Mouse (Mus musculus) hindbrain, postnatal 0 days (tissue): ENCODE results near the gene Klhl42. TPM values are rescaled to one million over a fixed set of nuclear protein-coding genes. Genes with fewer than 3 reads are reported as not detected.

Source experiments
- ATAC-seq: fragments of 200-750 bp; cut with Nextera tagmentation; 2 replicates; pipeline ENCODE4 v1.8.0; 2017; ENCODE audit warnings: mild to moderate bottlenecking, moderate TSS enrichment, moderate library complexity
- DNase-seq: peaks from one replicate; pipeline ENCODE4 v3.0.0-alpha.2; 2015; ENCODE audit warnings: low spot score
- H3K27ac ChIP-seq: fragments of 300-500 bp; sonication (generic); 2 replicates; pipeline ENCODE4 v1.5.1; 2014; ENCODE audit warnings: mild to moderate bottlenecking
- H3K27me3 ChIP-seq: fragments of 300-500 bp; sonication (generic); 2 replicates; pipeline ENCODE4 v1.6.1; 2014; ENCODE audit warnings: low read length, mixed read lengths; ENCODE audit not compliant: insufficient read depth
- H3K36me3 ChIP-seq: fragments of 300-500 bp; sonication (generic); 2 replicates; pipeline ENCODE4 v1.6.1; 2014; ENCODE audit warnings: low read length, mixed read lengths; ENCODE audit not compliant: insufficient read depth
- H3K4me1 ChIP-seq: fragments of 300-500 bp; sonication (generic); 2 replicates; pipeline ENCODE4 v1.6.1; 2014; ENCODE audit warnings: antibody characterized with exemption, low read length, mixed read lengths; ENCODE audit not compliant: insufficient read depth
- H3K4me2 ChIP-seq: fragments of 300-500 bp; sonication (generic); 2 replicates; pipeline ENCODE4 v1.6.1; 2014; ENCODE audit warnings: low read depth, mild to moderate bottlenecking, low read length, moderate library complexity, mixed read lengths
- H3K4me3 ChIP-seq: fragments of 300-500 bp; sonication (generic); 2 replicates; pipeline ENCODE4 v1.5.1; 2014; ENCODE audit warnings: low read length
- H3K9ac ChIP-seq: fragments of 300-500 bp; sonication (generic); replicated peaks from 2 replicates; pipeline ENCODE4 v1.6.1; 2014; ENCODE audit warnings: mild to moderate bottlenecking, low read length, moderate library complexity, mixed read lengths
- H3K9me3 ChIP-seq: fragments of 300-500 bp; sonication (generic); 2 replicates; pipeline ENCODE4 v1.6.1; 2016; ENCODE audit warnings: low read length, mixed read lengths
- CTCF ChIP-seq: IDR thresholded peaks from 2 replicates; pipeline ENCODE4 v1.5.1; 2016; ENCODE audit warnings: antibody characterized with exemption, control low read depth, low read depth
- WGBS: fragments of 180-500 bp; shearing (Covaris S2); extraction: QIAGEN DNeasy Blood & Tissue Kit; methylation state at CpG from one replicate; pipeline ENCODE4 v1.1.7; 2014; 5-methylcytosine and 5-hydroxymethylcytosine counted together
- polyA plus RNA-seq: library from polyadenylated mRNA; unstranded; fragments of >200 nt; fragmentation: Nextera tagmentation; extraction: Ambion mirVana; gene quantifications from 2 replicates; pipeline ENCODE4 v1.2.1, GENCODE M21; 2015
- total RNA-seq: library from RNA; depleted of rRNA; stranded (reverse); fragments of >200 nt; gene quantifications from 2 replicates; pipeline ENCODE4 v1.2.3, GENCODE M21; 2014

The Klhl42 gene
- total and polyA plus RNA-seq, 2 experiments from 2014 or later, result 5.4 to 29.7 TPM

DNA sequence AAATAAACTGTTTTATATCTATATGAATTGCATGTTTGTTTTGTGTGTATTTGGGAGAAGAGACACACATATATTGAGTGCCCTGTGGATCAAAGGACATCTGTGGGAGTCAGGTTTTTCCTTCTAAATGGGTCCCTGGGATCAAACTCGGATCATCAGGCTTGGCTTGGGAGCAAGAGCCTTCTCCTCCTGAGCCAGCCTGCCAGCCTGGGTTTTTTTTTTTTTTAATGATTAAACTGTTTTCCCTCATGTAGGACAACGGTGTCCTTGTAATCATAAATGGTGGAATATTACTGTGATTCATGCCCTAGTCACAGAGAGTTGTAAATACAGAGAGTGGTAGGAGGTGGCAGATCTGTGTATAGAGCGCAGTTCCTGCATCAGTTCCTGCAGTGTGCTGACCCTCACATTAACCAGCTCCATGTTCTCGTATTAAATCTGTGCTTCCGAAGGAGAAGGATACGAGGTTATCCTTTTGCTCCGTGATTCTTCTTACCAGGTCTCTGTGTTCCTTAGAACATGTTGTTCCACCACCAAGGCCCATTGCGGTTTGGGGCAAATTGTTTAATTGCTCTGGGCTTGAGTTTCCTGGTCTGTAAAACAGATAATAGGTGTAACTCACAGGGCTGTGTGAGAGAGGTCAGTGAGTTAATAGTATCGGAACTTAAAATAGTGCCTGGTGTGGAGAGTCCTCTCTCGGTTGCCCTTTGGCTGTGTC, 26.8 kb upstream of the Klhl42 start:
- H3K9ac ChIP-seq, result no peak overlapping the region
- no peak overlapping the region for H3K27ac ChIP-seq
- no peaks in the 10 kb centered on the region for H3K4me1 ChIP-seq
- no peak for TF ChIP-seq CTCF
- H3K36me3 ChIP-seq, result peaks cover 18% of the 10 kb centered on the region
- no peak overlapping the region for H3K4me2 ChIP-seq
- ATAC-seq, result no peak
- H3K9me3 ChIP-seq, result no peaks in the 10 kb centered on the region
- H3K27me3 ChIP-seq, result no peaks in the 10 kb centered on the region
- H3K4me3 ChIP-seq, result no peak overlapping the region
- WGBS, result 94% methylated on average over 10 of the region's 10 CpGs
- no peak for DNase-seq

DNA sequence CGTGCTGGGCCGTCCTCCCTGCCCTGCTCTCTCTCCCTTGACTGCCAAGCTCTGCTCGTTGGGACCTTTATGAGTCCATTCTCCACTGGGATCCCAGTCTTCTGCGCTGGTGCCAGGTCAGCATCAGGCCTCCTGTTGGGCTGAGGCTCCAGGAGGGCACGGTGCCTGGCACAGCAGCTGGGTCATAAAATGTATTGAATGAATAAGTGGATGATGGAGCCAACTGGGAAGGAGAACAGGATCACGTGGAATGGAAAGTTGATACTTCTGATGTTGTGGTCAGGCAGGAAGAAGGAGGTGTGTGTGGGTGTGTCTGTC, 26.3 kb upstream of the Klhl42 start:
- Histone ChIP-seq H3K4me2 (no peak overlapping the region), H3K9me3 (no peaks in the 10 kb centered on the region), H3K27me3 (no peaks in the 10 kb centered on the region), H3K4me1 (no peaks in the 10 kb centered on the region), H3K9ac (no peak overlapping the region), H3K27ac (no peak overlapping the region), H3K36me3 (peaks cover 18% of the 10 kb centered on the region), H3K4me3 (no peak overlapping the region)
- TF ChIP-seq CTCF, result no peak
- ATAC-seq (no peak), DNase-seq (no peak)
- 87% methylated on average over 6 of the region's 6 CpGs for WGBS

DNA sequence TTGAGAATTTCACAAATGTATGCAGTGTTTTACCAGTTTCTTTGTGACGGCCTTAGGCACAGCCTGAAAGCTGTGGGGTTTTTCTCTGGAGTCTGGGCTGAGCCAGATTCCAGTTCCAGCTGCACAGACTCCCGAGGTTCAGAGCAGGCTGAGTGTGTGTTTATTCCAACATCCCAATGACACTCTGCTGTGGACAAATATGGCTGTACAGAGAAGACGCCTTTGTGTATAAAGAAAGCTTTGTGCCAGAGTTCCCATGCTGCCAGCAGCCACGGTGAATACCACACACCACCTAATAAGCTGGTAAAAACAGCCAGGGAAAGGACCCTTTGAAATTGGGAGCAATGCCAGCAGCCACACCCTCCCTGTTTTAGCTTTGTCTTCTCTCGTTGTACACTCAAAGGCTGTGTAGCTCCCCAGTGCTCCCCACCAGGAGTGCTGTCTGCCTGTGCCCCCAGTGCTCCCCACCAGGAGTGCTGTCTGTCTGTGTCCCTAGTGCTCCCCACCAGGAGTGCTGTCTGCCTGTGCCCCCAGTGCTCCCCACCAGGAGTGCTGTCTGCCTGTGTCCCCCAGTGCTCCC, 15.3 kb upstream of the Klhl42 start:
- Histone ChIP-seq H3K9ac (no peak overlapping the region), H3K36me3 (peaks cover 20% of the 10 kb centered on the region; the same call in 1 of the 2 replicates), H3K4me3 (no peak overlapping the region), H3K27ac (no peak overlapping the region), H3K27me3 (no peaks in the 10 kb centered on the region), H3K4me1 (no peaks in the 10 kb centered on the region), H3K9me3 (no peaks in the 10 kb centered on the region), H3K4me2 (no peak overlapping the region)
- 0 out of 2 replicates have a peak, but pooled peaks have one; percentile 3 for TF ChIP-seq CTCF
- 25% methylated on average over 5 of the region's 5 CpGs for WGBS
- DNase-seq (no peak), ATAC-seq (peak; percentile 59; the same call in 1 of the 2 replicates)

DNA sequence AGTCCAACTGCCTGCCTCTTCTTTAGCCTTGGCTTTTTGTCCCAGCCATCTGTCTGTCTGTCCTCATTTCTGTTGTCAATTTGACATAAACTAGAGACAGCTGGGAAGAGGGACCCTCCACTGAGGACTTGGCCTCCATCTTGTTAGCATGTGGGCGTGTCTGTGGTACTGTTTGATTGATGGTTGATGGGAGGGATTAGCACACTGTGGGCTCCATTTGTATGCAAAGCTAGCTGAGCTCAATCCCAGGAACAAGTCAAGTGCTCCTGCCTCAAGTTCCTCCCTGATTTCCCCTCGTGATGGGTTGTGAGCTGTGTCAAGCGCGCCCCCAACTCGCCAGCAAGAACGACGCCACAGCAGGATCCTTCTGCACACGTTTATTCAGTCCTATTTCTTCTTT, 14.3 kb upstream of the Klhl42 start:
- DNase-seq (no peak), ATAC-seq (0 out of 2 replicates have a peak, but pooled peaks have one; percentile 51)
- Histone ChIP-seq H3K9ac (no peak overlapping the region), H3K9me3 (no peaks in the 10 kb centered on the region), H3K4me1 (no peaks in the 10 kb centered on the region), H3K4me3 (no peak overlapping the region), H3K4me2 (no peak overlapping the region), H3K27me3 (no peaks in the 10 kb centered on the region), H3K27ac (no peak overlapping the region), H3K36me3 (peaks cover 11% of the 10 kb centered on the region; the same call in 1 of the 2 replicates)
- TF ChIP-seq CTCF, result no peak
- 85% methylated on average over 8 of the region's 8 CpGs for WGBS

DNA sequence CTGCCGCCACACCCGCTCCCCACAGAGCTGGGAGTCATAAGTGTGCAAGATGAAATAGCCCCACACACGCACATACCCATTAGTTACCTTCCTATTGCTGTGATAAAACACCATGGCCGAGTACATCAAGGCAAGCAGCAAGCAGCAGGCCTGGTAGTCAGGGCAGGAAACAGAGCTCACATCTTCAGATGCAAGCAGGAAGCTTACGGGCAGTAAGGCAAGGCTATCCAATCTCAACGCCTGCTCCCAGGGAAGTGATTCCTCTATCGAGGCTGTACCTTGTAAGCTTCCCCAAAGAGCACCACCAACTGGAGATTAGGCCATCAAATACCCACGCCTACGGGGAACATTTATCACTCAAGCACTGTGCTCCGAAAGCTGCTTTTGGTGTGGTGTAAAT, 11.3 kb upstream of the Klhl42 start:
- no peak for DNase-seq
- WGBS, result 94% methylated on average over 10 of the region's 10 CpGs
- no peak overlapping the region for H3K27ac ChIP-seq
- ATAC-seq, result no peak
- no peak overlapping the region for H3K4me2 ChIP-seq
- no peaks in the 10 kb centered on the region for H3K4me1 ChIP-seq
- no peak overlapping the region for H3K4me3 ChIP-seq
- H3K9me3 ChIP-seq, result no peaks in the 10 kb centered on the region
- H3K36me3 ChIP-seq, result 0 out of 2 replicates have a peak, but pooled peaks cover 4% of the 10 kb centered on the region
- TF ChIP-seq CTCF, result no peak
- no peaks in the 10 kb centered on the region for H3K27me3 ChIP-seq
- no peak overlapping the region for H3K9ac ChIP-seq

DNA sequence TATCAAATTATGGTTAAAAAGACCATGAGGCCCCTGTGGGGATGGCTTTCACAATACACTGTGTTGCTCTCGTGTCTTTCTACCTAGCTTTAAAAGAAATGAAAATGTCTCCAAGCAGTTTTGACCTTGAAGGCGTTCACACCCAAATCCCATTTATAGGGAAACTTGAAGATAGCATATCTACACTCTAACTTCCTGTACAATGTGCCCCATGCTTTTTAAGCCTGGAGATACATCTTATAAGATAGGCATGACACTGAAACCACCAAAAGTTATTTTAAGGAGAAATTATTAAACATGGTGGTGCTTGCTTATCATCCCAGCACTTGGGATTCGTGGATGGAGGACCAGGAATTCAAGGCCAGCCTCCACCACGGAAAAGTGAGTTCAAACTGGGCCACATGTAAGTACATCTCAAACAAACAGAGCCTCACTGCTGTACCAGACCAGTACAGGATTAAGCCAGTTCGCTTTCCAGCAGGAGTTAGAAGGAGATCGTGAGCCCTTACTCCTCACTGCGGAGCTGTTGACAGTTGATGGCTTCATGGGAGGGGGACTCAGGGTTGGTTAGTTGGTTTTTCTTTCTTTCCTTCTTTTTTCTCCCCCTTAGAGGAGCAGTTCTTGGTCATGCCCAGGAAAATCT, 5.7 kb upstream of the Klhl42 start:
- Histone ChIP-seq H3K27ac (no peak overlapping the region), H3K4me2 (no peak overlapping the region), H3K27me3 (no peaks in the 10 kb centered on the region), H3K9ac (no peak overlapping the region), H3K36me3 (no peaks in the 10 kb centered on the region), H3K9me3 (no peaks in the 10 kb centered on the region), H3K4me1 (peaks cover 5% of the 10 kb centered on the region; the same call in 1 of the 2 replicates), H3K4me3 (no peak overlapping the region)
- WGBS, result 67% methylated on average over 7 of the region's 7 CpGs
- ATAC-seq, result no peak
- TF ChIP-seq CTCF, result no peak
- DNase-seq, result no peak
